Comparison of ENCODE assay signal across 21 mouse cellular contexts in the genomic region with DNA sequence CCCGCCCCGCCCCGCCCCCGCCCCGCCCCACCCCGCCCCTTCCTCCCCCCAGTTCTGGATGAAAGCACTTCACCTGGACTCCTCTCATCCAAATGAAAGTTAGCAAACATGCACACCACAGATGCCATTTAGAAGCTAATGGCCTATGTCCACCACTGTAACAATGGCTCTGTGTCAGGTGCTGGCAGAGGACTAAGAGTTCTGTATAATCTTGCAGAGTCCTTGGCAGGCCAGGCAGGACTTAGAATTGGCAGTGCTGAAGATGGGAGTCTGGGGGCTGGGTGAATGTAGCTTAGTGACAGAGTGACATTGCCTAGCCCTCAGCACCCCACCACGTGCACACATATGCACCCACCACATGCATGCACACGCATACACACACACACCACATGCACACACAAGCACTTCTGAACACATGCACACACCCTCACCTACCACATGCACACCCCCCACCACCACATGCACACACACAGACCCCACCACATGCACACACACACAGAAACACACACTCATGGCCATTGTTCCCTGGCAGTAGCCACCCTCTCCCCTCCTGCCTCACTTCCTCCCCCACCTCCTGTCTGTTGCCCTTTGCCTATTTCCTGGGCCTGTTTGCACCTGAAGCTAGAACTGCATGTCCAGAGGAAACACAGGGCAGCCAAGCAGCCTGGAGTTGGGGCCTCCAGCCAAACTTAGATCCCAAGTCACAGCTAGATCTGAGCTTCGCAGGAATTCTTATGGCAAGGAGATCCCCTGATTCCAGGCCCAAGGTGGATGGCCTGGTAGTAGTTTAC. TPM values are rescaled to one million over a fixed set of nuclear protein-coding genes. Genes with fewer than 3 reads are reported as not detected.
DNase-seq lines count a peak whose midpoint lies in the region; ATAC-seq and TF ChIP-seq lines count a peak whose summit lies in the region.
"Had no signal": no experiment of that assay in that cellular context is flagged by ENCODE, and none has a peak within 500 bp of the region (broad histone marks: within the 10 kb centered on the region; RNA-seq: fewer than 3 reads in every experiment).

No protein-coding gene starts in this region.

- ATAC-seq in kidney, postnatal 0 days (replicated peaks; ENCODE audit: low FRiP score, low read depth): peak; percentile 44
- ATAC-seq: intestine, embryonic 16.5 days; liver, embryonic 12.5 days; midbrain, embryonic 13.5 days had no signal

- no peaks in the 10 kb centered on the region for H3K36me3 ChIP-seq in kidney, postnatal 0 days (ENCODE audit: insufficient read depth, low read length)
- H3K36me3 ChIP-seq: embryonic facial prominence, embryonic 10.5 days; liver, embryonic 12.5 days; lung, embryonic 15.5 days; midbrain, embryonic 13.5 days; neural tube, embryonic 15.5 days; stomach, embryonic 15.5 days had no signal

- H3K4me2 ChIP-seq in kidney, postnatal 0 days (ENCODE audit: low read length): no peak overlapping the region
- H3K4me2 ChIP-seq: liver, embryonic 12.5 days; lung, embryonic 15.5 days; midbrain, embryonic 13.5 days; neural tube, embryonic 15.5 days; stomach, embryonic 15.5 days had no signal

- DNase-seq in gastrocnemius, adult 2 months: no peak
- DNase-seq in gastrocnemius, postnatal 25 days: no peak
- no peak for DNase-seq in kidney, postnatal 0 days (ENCODE audit: low spot score)
- no peak for DNase-seq in kidney, postnatal 36 days
- peak; percentile 25 for DNase-seq in CD4-positive helper T cell, adult 2 months (ENCODE audit: low read depth, low spot score)
- DNase-seq in induced T-regulatory cell, adult 2 months (ENCODE audit: low read depth): peak; percentile 53
- DNase-seq in right cerebral cortex, postnatal 10 days (ENCODE audit: low spot score in 2 of 2): no peak
- no peak for DNase-seq in left cerebral cortex, adult 8-10 months (ENCODE audit: low spot score in 2 of 2)
- DNase-seq: cerebellum, adult 9-10 months; gastrocnemius, postnatal 10 days; layer of hippocampus, adult 9-11 months; right cerebral cortex, postnatal 25 days had no signal

- H3K27ac ChIP-seq in gastrocnemius, adult 2 months: peak overlapping the region; percentile 17; the same call in 1 of the 2 replicates
- no peak overlapping the region for H3K27ac ChIP-seq in kidney, postnatal 0 days
- H3K27ac ChIP-seq: embryonic facial prominence, embryonic 10.5 days; liver, embryonic 12.5 days; lung, embryonic 15.5 days; midbrain, embryonic 13.5 days; neural tube, embryonic 15.5 days; stomach, embryonic 15.5 days had no signal

- no peak for TF ChIP-seq CTCF in gastrocnemius, adult 2 months (IDR thresholded peaks at IDR 0.05)
- TF ChIP-seq CTCF in kidney, postnatal 0 days (IDR thresholded peaks at IDR 0.05; ENCODE audit: low read depth): no peak

- no peaks in the 10 kb centered on the region for H3K9me3 ChIP-seq in kidney, postnatal 0 days (replicated peaks; ENCODE audit: low read length)
- H3K9me3 ChIP-seq: embryonic facial prominence, embryonic 10.5 days; liver, embryonic 12.5 days; lung, embryonic 15.5 days; midbrain, embryonic 13.5 days; neural tube, embryonic 15.5 days; stomach, embryonic 15.5 days had no signal

- H3K27me3 ChIP-seq in kidney, postnatal 0 days (ENCODE audit: insufficient read depth, low read length): no peaks in the 10 kb centered on the region
- H3K27me3 ChIP-seq: CH12.LX; lung, embryonic 15.5 days; midbrain, embryonic 13.5 days; neural tube, embryonic 15.5 days; stomach, embryonic 15.5 days had no signal

- H3K4me1 ChIP-seq in kidney, postnatal 0 days (replicated peaks; ENCODE audit: insufficient read depth, low read length): no peaks in the 10 kb centered on the region
- H3K4me1 ChIP-seq: embryonic facial prominence, embryonic 10.5 days; midbrain, embryonic 13.5 days; neural tube, embryonic 15.5 days; stomach, embryonic 15.5 days had no signal

- no peak overlapping the region for H3K9ac ChIP-seq in kidney, postnatal 0 days (ENCODE audit: low read depth, low read length)
- H3K9ac ChIP-seq: liver, embryonic 12.5 days; lung, embryonic 15.5 days; midbrain, embryonic 13.5 days; neural tube, embryonic 15.5 days; stomach, embryonic 15.5 days had no signal

- no peak overlapping the region for H3K4me3 ChIP-seq in gastrocnemius, adult 2 months
- no peak overlapping the region for H3K4me3 ChIP-seq in kidney, postnatal 0 days (replicated peaks; ENCODE audit: low read depth, low read length)
- H3K4me3 ChIP-seq: embryonic facial prominence, embryonic 10.5 days; liver, embryonic 12.5 days; lung, embryonic 15.5 days; midbrain, embryonic 13.5 days; myocyte; neural tube, embryonic 15.5 days; stomach, embryonic 15.5 days had no signal

- intact Hi-C loops in gastrocnemius, adult 2 months (cut with DNase I): no loop called here

- WGBS in kidney, postnatal 0 days: 66% methylated on average over 9 of the region's 9 CpGs

RNA-seq across cellular contexts. Expression of a gene that starts 8.5 kb away (rescaled TPM):
- 10 to 100 TPM; 48.5 to 49.0 TPM for total RNA-seq in gastrocnemius, adult 2 months (2021)
- 10 to 100 TPM; 38.5 to 44.8 TPM for total RNA-seq in gastrocnemius, postnatal 25 days (2021)
- 20.8 and 22.9 TPM in 2 replicates for polyA plus RNA-seq in kidney, postnatal 0 days (2015; fragmentation: Nextera tagmentation; extraction: Ambion mirVana)
- 10 to 100 TPM; 30.7 to 33.6 (median 33.2) TPM for total RNA-seq in left cerebral cortex, adult 8-10 months (2022)

RNA-seq across cellular contexts. Expression of a gene that starts 26.0 kb away (rescaled TPM):
- total RNA-seq in gastrocnemius, adult 2 months (2021): 1 to 10 TPM; 2.6 to 3.9 TPM
- total RNA-seq in gastrocnemius, postnatal 25 days (2021): 1 to 10 TPM; 3.3 to 3.4 TPM
- polyA plus RNA-seq in kidney, postnatal 0 days (2015; fragmentation: Nextera tagmentation; extraction: Ambion mirVana): 12.4 and 12.5 TPM in 2 replicates
- 10 to 100 TPM in 1 of 4 experiments, 1 to 10 TPM in 3; 4.5 to 10.5 (median 6.9) TPM for total RNA-seq in left cerebral cortex, adult 8-10 months (2022)

RNA-seq across cellular contexts. Expression of a gene that starts 42.5 kb away (rescaled TPM):
- 100 to 1,000 TPM; 111 to 161 TPM for total RNA-seq in gastrocnemius, adult 2 months (2021)
- total RNA-seq in gastrocnemius, postnatal 25 days (2021): 100 to 1,000 TPM; 138 to 146 TPM
- 7.3 and 8.8 TPM in 2 replicates for polyA plus RNA-seq in kidney, postnatal 0 days (2015; fragmentation: Nextera tagmentation; extraction: Ambion mirVana)
- 100 to 1,000 TPM; 158 to 168 (median 165) TPM for total RNA-seq in left cerebral cortex, adult 8-10 months (2022)

Comparison
In these comparisons a context has a peak if more than half of its experiments do, and no peak if none do; other contexts are left out.
1. DNase-seq: peak in CD4-positive helper T cell, adult 2 months (single experiment) and induced T-regulatory cell, adult 2 months (single experiment); none in gastrocnemius, adult 2 months (single experiment), gastrocnemius, postnatal 25 days (single experiment), kidney, postnatal 0 days (single experiment), kidney, postnatal 36 days (0 of 2), right cerebral cortex, postnatal 10 days (0 of 2) and left cerebral cortex, adult 8-10 months (0 of 2).